Mouse (Mus musculus): Measurements from ENCODE around the gene Cela3a. TPM values are rescaled to one million over a fixed set of nuclear protein-coding genes. Genes with fewer than 3 reads are reported as not detected.

Gene Cela3a
- polyA plus RNA-seq, 1 experiment from 2014 or later: not detected

DNA sequence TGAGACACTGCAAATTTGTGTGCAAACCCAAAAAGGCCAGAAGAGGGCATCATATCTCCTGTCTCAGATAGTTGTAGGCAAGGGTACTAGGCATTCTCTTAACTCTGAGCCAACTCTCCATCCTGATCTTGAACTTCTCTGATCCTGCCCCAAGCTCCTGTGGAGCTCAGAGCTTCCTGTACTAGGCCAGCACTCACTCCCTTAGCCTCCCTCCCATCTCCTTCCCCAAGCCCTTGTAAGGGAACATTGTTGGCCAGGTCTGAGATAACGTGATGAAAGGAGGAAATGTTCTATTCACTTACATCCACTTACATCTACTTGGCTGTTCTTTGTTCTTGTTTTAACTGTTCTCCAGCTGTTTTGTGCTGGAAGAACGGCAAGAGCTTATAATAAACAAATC is 32.8 kb downstream of the Cela3a start:
- WGBS: 86% methylated on average over 2 of the region's 2 CpGs
- Histone ChIP-seq H3K4me3 (no peak overlapping the region), H3K4me1 (peaks cover 26% of the 10 kb centered on the region), H3K27me3 (ENCODE audit: low read depth, poor library complexity, severe bottlenecking) (no peaks in the 10 kb centered on the region), H3K9me3 (replicated peaks) (no peaks in the 10 kb centered on the region), H3K27ac (replicated peaks) (no peak overlapping the region), H3K36me3 (no peaks in the 10 kb centered on the region)
- DNase-seq (ENCODE audit: low spot score): no peak

GRCm38 (mm10) chr4:137375314-137376278 is 34.0 kb downstream of the Cela3a start:
- H3K27me3 ChIP-seq (ENCODE audit: low read depth, poor library complexity, severe bottlenecking): no peaks in the 10 kb centered on the region
- no peak for DNase-seq (ENCODE audit: low spot score)
- WGBS: 60% methylated on average over 19 of the region's 19 CpGs
- no peak overlapping the region for H3K27ac ChIP-seq (replicated peaks)
- H3K9me3 ChIP-seq (replicated peaks): no peaks in the 10 kb centered on the region
- H3K4me1 ChIP-seq: peaks cover 23% of the 10 kb centered on the region
- no peak overlapping the region for H3K4me3 ChIP-seq
- H3K36me3 ChIP-seq: no peaks in the 10 kb centered on the region

GRCm38 (mm10) chr4:137373711-137374110 is 35.9 kb downstream of the Cela3a start:
- Histone ChIP-seq H3K4me3 (no peak overlapping the region), H3K27me3 (ENCODE audit: low read depth, poor library complexity, severe bottlenecking) (no peaks in the 10 kb centered on the region), H3K9me3 (replicated peaks) (no peaks in the 10 kb centered on the region), H3K36me3 (no peaks in the 10 kb centered on the region), H3K27ac (replicated peaks) (peak overlapping the region; percentile 39; the same call in 1 of the 2 replicates), H3K4me1 (peaks cover 32% of the 10 kb centered on the region)
- DNase-seq (ENCODE audit: low spot score): no peak
- WGBS: 55% methylated on average over 6 of the region's 6 CpGs

GRCm38 (mm10) chr4:137371596-137372523 is 37.7 kb downstream of the Cela3a start:
- no peak for DNase-seq (ENCODE audit: low spot score)
- WGBS: 92% methylated on average over 16 of the region's 16 CpGs
- peaks cover 43% of the 10 kb centered on the region for H3K4me1 ChIP-seq
- H3K27me3 ChIP-seq (ENCODE audit: low read depth, poor library complexity, severe bottlenecking): 0 out of 2 replicates have a peak, but pooled peaks cover 4% of the 10 kb centered on the region
- H3K36me3 ChIP-seq: no peaks in the 10 kb centered on the region
- no peaks in the 10 kb centered on the region for H3K9me3 ChIP-seq (replicated peaks)
- H3K27ac ChIP-seq (replicated peaks): no peak overlapping the region
- H3K4me3 ChIP-seq: no peak overlapping the region

- Histone ChIP-seq H3K9me3 (replicated peaks) (no peaks in the 10 kb centered on the region), H3K27ac (replicated peaks) (peak overlapping the region; percentile 82), H3K27me3 (ENCODE audit: low read depth, poor library complexity, severe bottlenecking) (0 out of 2 replicates have a peak, but pooled peaks cover 4% of the 10 kb centered on the region), H3K4me1 (peaks cover 34% of the 10 kb centered on the region), H3K36me3 (no peaks in the 10 kb centered on the region), H3K4me3 (peak overlapping the region; percentile 52)
- WGBS: 16% methylated on average over 28 of the region's 29 CpGs
- peak; percentile 58 for DNase-seq (ENCODE audit: low spot score)
Observed at GRCm38 (mm10) chr4:137369954-137370750, 39.4 kb downstream of the Cela3a start.

- 0 out of 2 replicates have a peak, but pooled peaks cover 4% of the 10 kb centered on the region for H3K27me3 ChIP-seq (ENCODE audit: low read depth, poor library complexity, severe bottlenecking)
- no peak for DNase-seq (ENCODE audit: low spot score)
- H3K27ac ChIP-seq (replicated peaks): 0 out of 2 replicates have a peak overlapping the region, but pooled peaks have one; percentile 38
- no peaks in the 10 kb centered on the region for H3K36me3 ChIP-seq
- no peaks in the 10 kb centered on the region for H3K9me3 ChIP-seq (replicated peaks)
- WGBS: 27% methylated on average over 1 of the region's 1 CpGs
- H3K4me1 ChIP-seq: peaks cover 25% of the 10 kb centered on the region
- H3K4me3 ChIP-seq: no peak overlapping the region
Observed at GRCm38 (mm10) chr4:137368198-137368597, 41.4 kb downstream of the Cela3a start.

DNA sequence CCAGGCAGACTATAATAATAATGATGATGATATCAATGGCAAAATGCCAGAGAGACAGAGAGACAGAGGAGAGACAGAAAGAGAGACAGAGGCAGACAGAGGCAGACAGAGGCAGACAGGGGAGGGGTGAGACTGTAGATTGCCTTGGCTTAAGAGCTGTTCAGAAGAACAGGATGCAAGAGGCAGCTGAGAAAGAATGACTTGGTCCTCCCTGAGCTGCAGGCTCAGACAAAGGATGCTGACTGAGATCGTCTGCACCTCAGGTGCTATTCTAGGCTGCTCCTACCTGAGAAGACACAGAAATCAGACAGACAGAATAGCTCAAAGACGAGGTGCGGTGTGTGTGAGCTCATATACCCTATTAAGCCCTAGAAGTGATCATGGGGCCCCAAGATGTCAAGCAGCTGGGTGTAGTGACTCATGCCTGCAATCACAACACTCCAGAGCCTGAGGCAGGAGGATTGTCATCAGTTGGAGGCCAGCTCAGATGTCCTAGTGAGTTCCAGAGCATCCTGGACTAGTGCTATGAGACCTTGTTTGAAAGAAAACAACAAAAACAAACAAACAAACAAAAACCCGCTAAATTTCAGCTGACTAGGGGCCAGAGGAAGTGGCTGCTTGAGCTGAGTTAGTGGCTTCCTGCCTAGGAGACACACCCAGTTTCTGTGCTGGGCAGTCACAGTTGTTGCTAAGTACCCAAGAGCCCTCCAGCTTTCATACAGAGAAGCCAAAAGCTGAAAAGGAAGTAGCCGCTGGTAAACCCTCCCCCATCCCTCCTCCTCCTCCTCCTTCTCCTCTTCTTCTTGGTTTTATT is 42.1 kb downstream of the Cela3a start:
- 56% methylated on average over 5 of the region's 5 CpGs for WGBS
- H3K36me3 ChIP-seq: no peaks in the 10 kb centered on the region
- H3K4me3 ChIP-seq: no peak overlapping the region
- peaks cover 25% of the 10 kb centered on the region for H3K4me1 ChIP-seq
- H3K27ac ChIP-seq (replicated peaks): 0 out of 2 replicates have a peak overlapping the region, but pooled peaks have one; percentile 6
- DNase-seq (ENCODE audit: low spot score): no peak
- 0 out of 2 replicates have a peak, but pooled peaks cover 4% of the 10 kb centered on the region for H3K27me3 ChIP-seq (ENCODE audit: low read depth, poor library complexity, severe bottlenecking)
- H3K9me3 ChIP-seq (replicated peaks): no peaks in the 10 kb centered on the region

DNA sequence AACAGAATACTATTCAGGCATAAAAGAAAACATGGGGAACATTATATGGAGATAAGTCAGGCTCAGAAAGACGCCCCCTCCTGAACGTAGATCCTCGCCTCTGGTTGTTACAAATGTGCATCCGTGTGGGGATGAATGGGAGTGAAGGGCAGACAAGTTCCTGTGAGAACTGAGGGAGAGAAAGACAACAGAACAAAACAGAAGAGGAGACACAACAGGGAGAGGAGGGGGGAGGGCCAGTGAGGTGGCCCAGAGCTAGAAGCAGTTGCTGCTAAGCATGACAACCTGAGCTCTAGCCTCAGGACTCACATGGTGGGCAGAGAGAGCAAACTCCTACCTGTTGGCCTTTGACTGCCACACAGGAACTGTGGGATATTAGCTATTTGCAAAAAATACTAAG is 43.5 kb downstream of the Cela3a start:
- 0 out of 2 replicates have a peak, but pooled peaks cover 4% of the 10 kb centered on the region for H3K27me3 ChIP-seq (ENCODE audit: low read depth, poor library complexity, severe bottlenecking)
- no peak overlapping the region for H3K4me3 ChIP-seq
- H3K36me3 ChIP-seq: no peaks in the 10 kb centered on the region
- no peak overlapping the region for H3K27ac ChIP-seq (replicated peaks)
- no peak for DNase-seq (ENCODE audit: low spot score)
- 92% methylated on average over 4 of the region's 4 CpGs for WGBS
- no peaks in the 10 kb centered on the region for H3K9me3 ChIP-seq (replicated peaks)
- peaks cover 25% of the 10 kb centered on the region for H3K4me1 ChIP-seq

- H3K36me3 ChIP-seq: no peaks in the 10 kb centered on the region
- no peak overlapping the region for H3K4me3 ChIP-seq
- H3K4me1 ChIP-seq: peaks cover 23% of the 10 kb centered on the region
- DNase-seq (ENCODE audit: low spot score): no peak
- H3K27me3 ChIP-seq (ENCODE audit: low read depth, poor library complexity, severe bottlenecking): 0 out of 2 replicates have a peak, but pooled peaks cover 4% of the 10 kb centered on the region
- WGBS: 89% methylated on average over 19 of the region's 19 CpGs
- no peaks in the 10 kb centered on the region for H3K9me3 ChIP-seq (replicated peaks)
- H3K27ac ChIP-seq (replicated peaks): no peak overlapping the region
Observed at GRCm38 (mm10) chr4:137365356-137366062, 44.1 kb downstream of the Cela3a start.

GRCm38 (mm10) chr4:137364826-137365225 is 44.8 kb downstream of the Cela3a start:
- Histone ChIP-seq H3K4me1 (peaks cover 16% of the 10 kb centered on the region), H3K9me3 (replicated peaks) (no peaks in the 10 kb centered on the region), H3K4me3 (no peak overlapping the region), H3K27ac (replicated peaks) (no peak overlapping the region), H3K36me3 (no peaks in the 10 kb centered on the region), H3K27me3 (ENCODE audit: low read depth, poor library complexity, severe bottlenecking) (0 out of 2 replicates have a peak, but pooled peaks cover 5% of the 10 kb centered on the region)
- no peak for DNase-seq (ENCODE audit: low spot score)
- WGBS: 90% methylated on average over 6 of the region's 6 CpGs

GRCm38 (mm10) chr4:137360996-137361395 is 48.6 kb downstream of the Cela3a start:
- Histone ChIP-seq H3K27me3 (ENCODE audit: low read depth, poor library complexity, severe bottlenecking) (peaks cover 6% of the 10 kb centered on the region; the same call in 1 of the 2 replicates), H3K4me3 (no peak overlapping the region), H3K27ac (replicated peaks) (no peak overlapping the region), H3K9me3 (replicated peaks) (no peaks in the 10 kb centered on the region), H3K4me1 (peaks cover 6% of the 10 kb centered on the region), H3K36me3 (no peaks in the 10 kb centered on the region)
- 71% methylated on average over 3 of the region's 3 CpGs for WGBS
- DNase-seq (ENCODE audit: low spot score): no peak
